Mouse (Mus musculus) lung, postnatal 0 days (tissue): Measurements from ENCODE around the gene Kansl1. TPM values are rescaled to one million over a fixed set of nuclear protein-coding genes. Genes with fewer than 3 reads are reported as not detected.

Source experiments
- ATAC-seq: fragments of 200-750 bp; cut with Nextera tagmentation; 2 replicates; pipeline ENCODE4 v1.8.0; 2017; ENCODE audit warnings: moderate library complexity
- DNase-seq: peaks from one replicate; pipeline ENCODE4 v3.0.0-alpha.2; 2016; ENCODE audit warnings: low spot score
- H3K27ac ChIP-seq: fragments of 300-500 bp; sonication (generic); 2 replicates; pipeline ENCODE4 v1.5.1; 2014; ENCODE audit warnings: antibody characterized with exemption, mild to moderate bottlenecking, low read length, mixed read lengths
- H3K27me3 ChIP-seq: fragments of 300-500 bp; sonication (generic); replicated peaks from 2 replicates; pipeline ENCODE4 v1.6.1; 2014; ENCODE audit warnings: low read length, mixed read lengths; ENCODE audit not compliant: insufficient read depth
- H3K36me3 ChIP-seq: fragments of 300-500 bp; sonication (generic); 2 replicates; pipeline ENCODE4 v1.6.1; 2014; ENCODE audit warnings: low read length, mixed read lengths; ENCODE audit not compliant: insufficient read depth
- H3K4me1 ChIP-seq: fragments of 300-500 bp; sonication (generic); 2 replicates; pipeline ENCODE4 v1.6.1; 2014; ENCODE audit warnings: antibody characterized with exemption, low read depth, low read length, mixed read lengths; ENCODE audit not compliant: insufficient read depth
- H3K4me2 ChIP-seq: fragments of 300-500 bp; sonication (generic); replicated peaks from 2 replicates; pipeline ENCODE4 v1.6.1; 2014; ENCODE audit warnings: low read depth, mild to moderate bottlenecking, low read length, moderate library complexity, mixed read lengths
- H3K4me3 ChIP-seq: fragments of 300-500 bp; sonication (generic); 2 replicates; pipeline ENCODE4 v1.5.1; 2014; ENCODE audit warnings: low read depth, low read length
- H3K9ac ChIP-seq: fragments of 300-500 bp; sonication (generic); replicated peaks from 2 replicates; pipeline ENCODE4 v1.6.1; 2014; ENCODE audit warnings: low read depth, mild to moderate bottlenecking
- H3K9me3 ChIP-seq: fragments of 300-500 bp; sonication (generic); 2 replicates; pipeline ENCODE4 v1.6.1; 2016; ENCODE audit warnings: low read length, mixed read lengths
- CTCF ChIP-seq: IDR thresholded peaks from 2 replicates; pipeline ENCODE4 v1.5.1; 2016; ENCODE audit warnings: antibody characterized with exemption, mild to moderate bottlenecking
- EP300 ChIP-seq: IDR thresholded peaks from 2 replicates; pipeline ENCODE4 v1.6.1; 2016; ENCODE audit warnings: antibody characterized with exemption, mild to moderate bottlenecking, control low read depth
- WGBS: fragments of 180-500 bp; shearing (Covaris S2); extraction: QIAGEN DNeasy Blood & Tissue Kit; methylation state at CpG from one replicate; pipeline ENCODE4 v1.1.7; 2014; 5-methylcytosine and 5-hydroxymethylcytosine counted together
- polyA plus RNA-seq: library from polyadenylated mRNA; unstranded; fragments of >200 nt; fragmentation: Nextera tagmentation; extraction: Ambion mirVana; gene quantifications from 2 replicates; pipeline ENCODE4 v1.2.1, GENCODE M21; 2015

The Kansl1 gene
- polyA plus RNA-seq, 1 experiment from 2014 or later, result 11.0 TPM

- Histone ChIP-seq H3K9ac (no peak overlapping the region), H3K36me3 (peaks cover 8% of the 10 kb centered on the region; the same call in 1 of the 2 replicates), H3K9me3 (no peaks in the 10 kb centered on the region), H3K4me2 (no peak overlapping the region), H3K27ac (no peak overlapping the region), H3K4me1 (no peaks in the 10 kb centered on the region), H3K27me3 (no peaks in the 10 kb centered on the region), H3K4me3 (no peak overlapping the region)
- DNase-seq (no peak), ATAC-seq (no peak)
- WGBS, result 81% methylated on average over 4 of the region's 4 CpGs
- TF ChIP-seq EP300 (no peak), CTCF (no peak)
Measured at GRCm38 (mm10) chr11:104330151-104330550, 138.5 kb downstream of the Kansl1 start.

GRCm38 (mm10) chr11:104329185-104329926 lies 139.3 kb downstream of the Kansl1 start:
- Histone ChIP-seq H3K4me2 (no peak overlapping the region), H3K27me3 (no peaks in the 10 kb centered on the region), H3K9me3 (no peaks in the 10 kb centered on the region), H3K4me3 (no peak overlapping the region), H3K36me3 (peaks cover 5% of the 10 kb centered on the region; the same call in 1 of the 2 replicates), H3K9ac (no peak overlapping the region), H3K27ac (no peak overlapping the region), H3K4me1 (no peaks in the 10 kb centered on the region)
- ATAC-seq, result no peak
- DNase-seq, result no peak
- no peak for TF ChIP-seq EP300
- no peak for TF ChIP-seq CTCF
- WGBS, result 67% methylated on average over 11 of the region's 11 CpGs

GRCm38 (mm10) chr11:104327946-104328345 lies 140.7 kb downstream of the Kansl1 start:
- WGBS, result 76% methylated on average over 6 of the region's 6 CpGs
- ATAC-seq (no peak), DNase-seq (no peak)
- Histone ChIP-seq H3K9me3 (no peaks in the 10 kb centered on the region), H3K27ac (no peak overlapping the region), H3K4me1 (no peaks in the 10 kb centered on the region), H3K4me2 (no peak overlapping the region), H3K36me3 (no peaks in the 10 kb centered on the region), H3K27me3 (no peaks in the 10 kb centered on the region), H3K4me3 (no peak overlapping the region), H3K9ac (no peak overlapping the region)
- no peak for TF ChIP-seq CTCF
- TF ChIP-seq EP300, result no peak

GRCm38 (mm10) chr11:104327462-104327861 lies 141.2 kb downstream of the Kansl1 start:
- WGBS, result 92% methylated on average over 1 of the region's 1 CpGs
- TF ChIP-seq CTCF (no peak), EP300 (no peak)
- no peak overlapping the region for H3K9ac ChIP-seq
- no peak overlapping the region for H3K27ac ChIP-seq
- H3K4me3 ChIP-seq, result no peak overlapping the region
- ATAC-seq, result no peak
- H3K27me3 ChIP-seq, result no peaks in the 10 kb centered on the region
- no peaks in the 10 kb centered on the region for H3K9me3 ChIP-seq
- H3K4me2 ChIP-seq, result no peak overlapping the region
- no peak for DNase-seq
- no peaks in the 10 kb centered on the region for H3K36me3 ChIP-seq
- H3K4me1 ChIP-seq, result no peaks in the 10 kb centered on the region

GRCm38 (mm10) chr11:104322142-104322541 lies 146.5 kb downstream of the Kansl1 start:
- no peak overlapping the region for H3K4me2 ChIP-seq
- no peaks in the 10 kb centered on the region for H3K9me3 ChIP-seq
- no peak overlapping the region for H3K27ac ChIP-seq
- no peak overlapping the region for H3K4me3 ChIP-seq
- 46% methylated on average over 4 of the region's 4 CpGs for WGBS
- no peaks in the 10 kb centered on the region for H3K36me3 ChIP-seq
- no peak for ATAC-seq
- DNase-seq, result no peak
- H3K27me3 ChIP-seq, result no peaks in the 10 kb centered on the region
- H3K4me1 ChIP-seq, result 0 out of 2 replicates have a peak, but pooled peaks cover 3% of the 10 kb centered on the region
- TF ChIP-seq EP300, result no peak
- TF ChIP-seq CTCF, result no peak
- H3K9ac ChIP-seq, result no peak overlapping the region

- Histone ChIP-seq H3K27me3 (no peaks in the 10 kb centered on the region), H3K4me3 (no peak overlapping the region), H3K4me1 (0 out of 2 replicates have a peak, but pooled peaks cover 3% of the 10 kb centered on the region), H3K36me3 (no peaks in the 10 kb centered on the region), H3K27ac (no peak overlapping the region), H3K9me3 (no peaks in the 10 kb centered on the region), H3K4me2 (no peak overlapping the region), H3K9ac (no peak overlapping the region)
- no peak for DNase-seq
- ATAC-seq, result no peak
- 36% methylated on average over 5 of the region's 5 CpGs for WGBS
- no peak for TF ChIP-seq EP300
- TF ChIP-seq CTCF, result no peak
Measured at GRCm38 (mm10) chr11:104320511-104320910, 148.2 kb downstream of the Kansl1 start.
